Mouse (Mus musculus): ENCODE results near the gene Pdgfb.

Gene Pdgfb

DNA sequence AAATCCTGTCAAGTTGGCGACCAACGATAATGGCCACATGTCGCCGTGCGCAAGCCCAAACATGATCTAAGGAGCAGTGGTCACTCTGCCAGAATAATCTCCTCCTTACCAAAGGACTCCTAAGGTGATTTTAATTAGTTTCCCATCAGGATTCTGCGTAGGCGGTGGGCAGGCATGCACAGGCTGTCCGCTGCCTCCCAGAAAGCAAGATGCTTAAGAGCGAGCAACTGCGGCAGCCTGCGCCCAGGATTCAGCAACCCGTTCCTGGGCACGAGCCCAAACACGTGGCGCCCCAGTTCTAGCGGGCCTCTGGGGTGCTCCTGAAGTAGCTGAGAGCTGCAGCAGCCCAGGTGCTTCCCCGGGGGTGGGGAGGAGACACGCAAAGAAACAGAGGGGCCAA, 52.1 kb downstream of the Pdgfb start:
- in situ Hi-C loops (cut with MboI, MseI) = loop anchor here (25.0 kb wide), 1 partner anchor 475 kb away; no protein-coding TSS in a partner anchor

DNA sequence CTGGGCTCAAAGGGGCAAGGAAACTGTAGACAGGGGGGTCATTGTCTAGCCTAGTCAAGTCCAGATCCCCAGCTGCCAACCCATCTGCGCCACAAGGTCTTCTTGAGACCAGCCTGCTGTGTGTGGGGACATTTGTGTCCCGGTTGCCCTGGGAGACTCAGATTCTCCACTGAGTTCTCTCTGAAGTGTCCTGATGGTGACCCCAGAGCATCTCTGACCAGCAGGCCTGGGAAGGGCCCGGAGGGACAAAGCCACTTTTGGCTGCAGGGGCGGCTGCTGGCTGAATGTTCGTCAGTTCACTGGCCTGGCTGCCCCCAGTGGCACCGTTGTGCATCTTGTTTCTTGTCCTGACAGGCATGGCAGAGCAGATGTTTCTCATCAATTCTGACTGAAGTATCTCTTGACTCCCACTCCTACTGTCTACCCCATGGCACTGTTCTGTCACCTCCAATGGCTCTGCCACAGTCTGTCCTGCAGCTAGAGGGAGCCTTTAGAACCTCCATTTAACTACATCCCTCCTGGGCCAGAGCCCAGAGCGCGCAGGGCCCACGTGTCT, 53.3 kb downstream of the Pdgfb start:
- in situ Hi-C loops (cut with MboI, MseI) = loop anchor here (25.0 kb wide), 1 partner anchor 476 kb away; no protein-coding TSS in a partner anchor

- in situ Hi-C loops (cut with MboI, MseI) = loop anchor here (25.0 kb wide), 1 partner anchor 479 kb away; no protein-coding TSS in a partner anchor
Observed at GRCm38 (mm10) chr15:79958418-79958817, 56.4 kb downstream of the Pdgfb start.

GRCm38 (mm10) chr15:79956559-79956958, 58.2 kb downstream of the Pdgfb start:
- in situ Hi-C loops (cut with MboI, MseI) = loop anchor here (25.0 kb wide), 1 partner anchor 481 kb away; no protein-coding TSS in a partner anchor

- in situ Hi-C loops (cut with MboI, MseI) = loop anchor here (25.0 kb wide), 1 partner anchor 484 kb away; no protein-coding TSS in a partner anchor
Observed at GRCm38 (mm10) chr15:79953470-79953869, 61.3 kb downstream of the Pdgfb start.

GRCm38 (mm10) chr15:79952504-79953231, 62.1 kb downstream of the Pdgfb start:
- in situ Hi-C loops (cut with MboI, MseI) = loop anchor here (25.0 kb wide), 1 partner anchor 485 kb away; no protein-coding TSS in a partner anchor

DNA sequence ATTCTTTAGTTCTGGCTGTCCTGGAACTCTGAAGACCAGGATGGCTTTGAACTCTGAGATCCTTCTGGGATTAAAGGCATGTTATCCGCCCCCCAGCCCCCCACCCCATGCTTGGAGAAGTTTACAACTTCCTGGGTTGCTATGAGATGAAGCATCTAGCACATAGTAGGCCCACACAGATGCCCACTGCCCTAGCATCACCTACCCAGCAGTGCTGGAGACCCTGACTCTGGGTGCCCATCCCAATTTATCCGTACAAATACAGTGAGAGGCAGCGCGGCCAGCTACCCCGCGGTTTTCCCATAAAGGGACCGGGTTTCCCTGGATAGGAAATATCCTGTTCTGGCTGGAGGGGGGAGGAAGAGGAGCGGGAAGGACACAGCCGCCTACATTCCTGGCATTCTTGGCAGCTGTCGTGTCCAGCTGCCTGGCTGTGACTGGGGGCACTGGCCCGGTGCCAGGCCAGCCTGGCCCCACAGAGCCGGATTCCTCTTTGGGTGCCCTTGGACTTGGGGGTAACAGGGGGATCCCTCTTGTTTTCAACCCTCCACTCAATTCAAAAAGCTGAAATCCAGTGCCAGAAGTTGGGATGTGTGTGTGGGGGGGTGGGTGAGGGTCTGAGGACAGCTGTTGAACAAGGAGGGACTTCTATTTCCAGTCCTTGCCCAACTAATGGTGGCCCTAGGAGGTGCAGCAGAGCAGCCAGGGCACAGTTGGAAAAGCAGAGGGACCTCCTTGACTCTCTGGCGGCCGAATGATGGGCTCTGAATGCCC, 62.9 kb downstream of the Pdgfb start:
- in situ Hi-C loops (cut with MboI, MseI) = loop anchor here (25.0 kb wide), 1 partner anchor 485 kb away; no protein-coding TSS in a partner anchor

GRCm38 (mm10) chr15:79951226-79951625, 63.6 kb downstream of the Pdgfb start:
- in situ Hi-C loops (cut with MboI, MseI) = loop anchor here (25.0 kb wide), 1 partner anchor 486 kb away; no protein-coding TSS in a partner anchor

DNA sequence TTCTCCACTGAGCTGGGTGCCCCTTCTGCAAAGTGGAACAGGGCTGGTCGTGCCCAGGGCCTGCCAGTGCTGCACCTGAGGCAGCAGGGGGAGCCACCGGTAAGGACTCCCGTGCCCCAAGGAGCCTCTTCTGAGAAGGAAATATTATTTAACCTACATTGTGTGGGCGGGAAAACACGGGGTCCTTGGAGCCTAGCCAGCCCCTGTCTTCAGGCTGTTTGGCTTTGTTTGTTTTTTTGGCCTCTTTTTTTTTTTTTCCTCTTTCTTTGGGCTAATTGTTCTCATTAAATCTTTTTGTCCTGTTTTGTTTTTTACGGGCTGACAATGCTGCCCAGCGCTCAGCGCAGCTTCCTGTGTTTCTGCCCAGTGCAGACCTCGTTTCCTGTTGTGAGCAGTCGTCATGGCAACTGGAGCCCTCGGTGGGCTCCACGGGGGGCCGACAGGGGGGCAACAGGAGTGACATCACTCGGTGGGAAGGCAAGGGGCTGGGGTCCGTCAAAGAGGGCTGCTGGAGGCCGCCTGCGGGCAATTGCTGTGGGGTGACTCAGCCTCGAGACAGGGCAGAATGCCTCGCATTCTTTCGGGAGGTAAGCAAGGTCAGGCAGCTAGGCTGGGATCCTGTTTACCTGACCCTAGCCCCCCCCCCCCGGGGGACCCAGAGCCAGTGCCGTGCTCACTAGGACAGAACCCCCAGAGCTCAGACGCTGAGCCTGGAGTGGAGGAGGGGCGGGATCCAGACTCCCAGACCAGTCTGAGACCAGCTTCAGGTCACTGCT, 64.3 kb downstream of the Pdgfb start:
- in situ Hi-C loops (cut with MboI, MseI) = loop anchor here (25.0 kb wide), 1 partner anchor 487 kb away; no protein-coding TSS in a partner anchor

DNA sequence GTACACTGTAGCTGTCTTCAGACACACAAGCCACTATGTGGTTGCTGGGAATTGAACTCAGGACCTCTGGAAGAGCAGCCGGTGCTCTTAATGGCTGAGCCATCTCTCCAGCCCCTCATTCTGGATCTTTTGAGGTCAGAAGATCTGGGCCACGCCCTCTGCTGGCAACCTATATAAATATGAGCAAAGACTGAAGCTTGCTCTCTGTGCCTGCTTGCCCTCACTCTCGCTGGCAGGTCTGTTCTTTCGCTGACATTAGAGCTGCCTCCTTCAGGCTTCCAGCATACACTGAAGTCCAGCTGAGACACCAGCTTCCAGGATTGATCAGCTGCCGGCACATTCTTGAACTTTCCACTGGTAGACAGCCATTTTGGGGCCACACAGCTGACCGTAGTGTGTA, 67.1 kb downstream of the Pdgfb start:
- in situ Hi-C loops (cut with MboI, MseI) = no loop called here

- in situ Hi-C loops (cut with MboI, MseI) = no loop called here
Observed at GRCm38 (mm10) chr15:79946790-79947189, 68.0 kb downstream of the Pdgfb start.

- in situ Hi-C loops (cut with MboI, MseI) = no loop called here
Observed at GRCm38 (mm10) chr15:79946022-79946421, 68.8 kb downstream of the Pdgfb start.

Data from T-helper 2 cell (primary cell).